8 mouse cellular contexts compared by ENCODE assay signal in genomic region chr14:37355968-37356704, GRCm38 (mm10).
DNase-seq lines count a peak whose midpoint lies in the region; ATAC-seq and TF ChIP-seq lines count a peak whose summit lies in the region.

No protein-coding gene starts in this region.

- peak; percentile 63 for ATAC-seq in granulocyte monocyte progenitor cell, adult 5-6 weeks (replicated peaks; ENCODE audit: poor library complexity, severe bottlenecking)
- peak; percentile 82 for ATAC-seq in kidney, postnatal 0 days (replicated peaks; ENCODE audit: low FRiP score, low read depth)

- H3K36me3 ChIP-seq in kidney, postnatal 0 days (ENCODE audit: insufficient read depth, low read length), result no peaks in the 10 kb centered on the region
- H3K36me3 ChIP-seq in liver, adult 2 months (ENCODE audit: control insufficient read depth, insufficient read depth, low read length), result no peaks in the 10 kb centered on the region

- 26% methylated on average over 9 of the region's 9 CpGs for WGBS in kidney, postnatal 0 days
- 47% methylated on average over 9 of the region's 9 CpGs for WGBS in liver, adult 2 months
- 24% methylated on average over 9 of the region's 9 CpGs for WGBS in olfactory bulb, adult 2 months

- TF ChIP-seq CTCF in kidney, postnatal 0 days (IDR thresholded peaks at IDR 0.05; ENCODE audit: low read depth), result peak; percentile 80
- peak; percentile 19; the same call in 1 of the 2 replicates for TF ChIP-seq CTCF in liver, adult 2 months (IDR thresholded peaks at IDR 0.05; ENCODE audit: low read depth, low read length)
- TF ChIP-seq CTCF in olfactory bulb, adult 2 months (IDR thresholded peaks at IDR 0.05; ENCODE audit: insufficient read depth, low read depth, low read length), result peak; percentile 47; the same call in 1 of the 2 replicates

- H3K4me1 ChIP-seq in kidney, postnatal 0 days (replicated peaks; ENCODE audit: insufficient read depth, low read length), result no peaks in the 10 kb centered on the region
- no peaks in the 10 kb centered on the region for H3K4me1 ChIP-seq in liver, adult 2 months (ENCODE audit: control insufficient read depth, insufficient read depth, low read length)
- no peaks in the 10 kb centered on the region; the same call in 1 of the 2 replicates for H3K4me1 ChIP-seq in olfactory bulb, adult 2 months (ENCODE audit: control insufficient read depth, insufficient read depth, low read length)

- H3K4me2 ChIP-seq in kidney, postnatal 0 days (ENCODE audit: low read length), result no peak overlapping the region

- H3K4me3 ChIP-seq in kidney, postnatal 0 days (replicated peaks; ENCODE audit: low read depth, low read length), result no peak overlapping the region
- no peak overlapping the region for H3K4me3 ChIP-seq in liver, adult 2 months (ENCODE audit: insufficient read depth, low read depth, low read length)
- no peak overlapping the region for H3K4me3 ChIP-seq in olfactory bulb, adult 2 months (ENCODE audit: insufficient read depth, low read depth, low read length)

- no peak overlapping the region for H3K9ac ChIP-seq in kidney, postnatal 0 days (ENCODE audit: low read depth, low read length)
- H3K9ac ChIP-seq in liver, adult 2 months (ENCODE audit: low read depth, low read length), result no peak overlapping the region

- no peak for TF ChIP-seq POLR2A in liver, adult 2 months (IDR thresholded peaks at IDR 0.05; ENCODE audit: extremely low read depth, insufficient read depth, low read length)
- TF ChIP-seq POLR2A in olfactory bulb, adult 2 months (IDR thresholded peaks at IDR 0.05; ENCODE audit: insufficient read depth, low read depth, low read length), result no peak

- H3K79me2 ChIP-seq in liver, adult 2 months (ENCODE audit: control insufficient read depth, insufficient read depth, low read length), result no peaks in the 10 kb centered on the region

- H3K9me3 ChIP-seq in kidney, postnatal 0 days (replicated peaks; ENCODE audit: low read length), result no peaks in the 10 kb centered on the region

- H3K27me3 ChIP-seq in kidney, postnatal 0 days (ENCODE audit: insufficient read depth, low read length), result no peaks in the 10 kb centered on the region
- no peaks in the 10 kb centered on the region for H3K27me3 ChIP-seq in liver, adult 2 months (ENCODE audit: control insufficient read depth, insufficient read depth, low read length)

- H3K27ac ChIP-seq in kidney, postnatal 0 days, result no peak overlapping the region
- no peak overlapping the region for H3K27ac ChIP-seq in liver, adult 2 months (replicated peaks; ENCODE audit: insufficient read depth, low read depth, low read length)
- H3K27ac ChIP-seq in olfactory bulb, adult 2 months (ENCODE audit: insufficient read depth, low read depth, low read length), result no peak overlapping the region

- DNase-seq in urinary bladder, adult 18-20 months (ENCODE audit: low spot score in 2 of 2), result peak; percentile 8 to 25
- DNase-seq in urinary bladder, postnatal 10 days (ENCODE audit: low spot score), result no peak
- DNase-seq in cerebellum, postnatal 4 days (ENCODE audit: low spot score in 2 of 2), result peak; percentile 66 to 76
- peak; percentile 69 for DNase-seq in kidney, postnatal 0 days (ENCODE audit: low spot score)
- peak; percentile 8 for DNase-seq in liver, adult 2 months (ENCODE audit: extremely low read depth, low read depth, low spot score)
- peak; percentile 26 to 57 for DNase-seq in urinary bladder, postnatal 36 days (ENCODE audit: low spot score in 2 of 2)

Comparison
In these comparisons a context has a peak if more than half of its experiments do, and no peak if none do; other contexts are left out.
1. CTCF ChIP-seq: peak in every context shown above with its lines; median percentile 80 in kidney, postnatal 0 days; 47 in olfactory bulb, adult 2 months; 19 in liver, adult 2 months.